Mouse (Mus musculus) cerebellum, adult 11 months (tissue): ENCODE measurements at regions not wholly inside any gene's neighbourhood (a gene's known extent, or its start where the extent isn't known, plus 50 kb on each side); places are given as distances from the start of the nearest gene placed in this dataset.
"Not testable (repeated sequence)": the region's sequence is repeated elsewhere in the genome, so short reads cannot be mapped to it uniquely, and the experiment has no call there.

Experiments
- DNase-seq: peaks from one replicate; pipeline ENCODE4 v3.0.0; 2022

DNA sequence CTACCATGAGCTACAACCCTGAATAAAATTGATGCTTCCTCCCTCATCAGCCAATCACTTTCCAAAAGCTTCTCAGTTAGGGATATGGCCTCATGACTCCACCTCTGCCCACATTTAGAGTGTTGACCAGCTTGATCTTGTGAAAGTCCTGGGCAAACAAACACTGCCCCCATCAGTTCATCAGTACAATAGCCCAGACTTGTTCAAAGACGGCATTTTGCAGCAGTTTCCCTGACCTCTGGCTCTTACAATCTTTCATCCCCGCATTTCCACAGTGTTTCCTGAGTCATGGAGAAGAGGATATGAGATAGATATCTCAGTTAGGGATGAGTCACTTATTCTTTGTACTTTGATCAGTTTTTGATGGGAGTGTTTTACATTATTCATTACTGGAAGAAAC lies 203.5 kb upstream of the Asrgl1 start:
- not testable (repeated sequence) for DNase-seq

- not testable (repeated sequence) for DNase-seq
Observed at GRCm38 (mm10) chr19:9337447-9337846, 202.0 kb upstream of the Asrgl1 start.

DNA sequence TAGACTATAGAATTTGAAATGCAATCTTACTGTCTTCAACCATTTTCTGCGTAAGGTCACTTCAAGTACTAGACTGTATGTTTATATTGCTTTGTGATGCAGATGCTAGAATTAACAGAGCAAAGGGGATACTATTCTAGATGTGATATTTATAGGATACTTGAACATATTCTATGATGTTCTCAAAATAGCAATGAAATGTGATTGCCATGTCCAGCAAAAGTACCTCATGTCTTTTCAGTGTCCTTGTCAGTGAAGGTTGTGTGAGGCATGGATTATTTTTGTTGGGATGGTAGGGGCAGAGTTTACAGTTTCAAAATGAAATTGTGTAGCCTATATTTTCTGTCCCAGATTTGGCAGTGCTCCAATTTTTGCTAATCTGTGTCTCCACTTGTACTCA lies 182.5 kb upstream of the Asrgl1 start:
- DNase-seq = not testable (repeated sequence)

- not testable (repeated sequence) for DNase-seq
Observed at GRCm38 (mm10) chr19:9316162-9316561, 180.7 kb upstream of the Asrgl1 start.

GRCm38 (mm10) chr19:9283176-9283575 lies 147.7 kb upstream of the Asrgl1 start:
- DNase-seq = peak; percentile 19

GRCm38 (mm10) chr19:9234676-9235075 lies 99.2 kb upstream of the Asrgl1 start:
- DNase-seq = not testable (repeated sequence)
